Mouse (Mus musculus) megakaryocyte, embryonic 14.5 days (primary cell): ENCODE measurements around the gene Agap1. TPM values are rescaled to one million over a fixed set of nuclear protein-coding genes. Genes with fewer than 3 reads are reported as not detected.

Experiments used
- H3K27me3 ChIP-seq: replicated peaks from 2 replicates; pipeline ENCODE3; 2012; ENCODE audit warnings: inconsistent platforms
- H3K36me3 ChIP-seq: replicated peaks from 2 replicates; pipeline ENCODE3; 2012; ENCODE audit warnings: low read length, inconsistent platforms, mixed read lengths
- H3K4me1 ChIP-seq: 2 replicates; pipeline ENCODE4 v1.6.1; 2012; ENCODE audit warnings: inconsistent platforms
- H3K4me3 ChIP-seq: replicated peaks from 2 replicates; pipeline ENCODE3; 2012; ENCODE audit warnings: moderate library complexity, mild to moderate bottlenecking, inconsistent platforms
- H3K9me3 ChIP-seq: 2 replicates; pipeline ENCODE4 v1.6.1; 2012; ENCODE audit warnings: inconsistent platforms
- FLI1 ChIP-seq: IDR thresholded peaks from 2 replicates; pipeline ENCODE4 v1.6.1; 2012; ENCODE audit warnings: low read length, inconsistent platforms, mixed read lengths
- GATA1 ChIP-seq: IDR thresholded peaks from 3 replicates; pipeline ENCODE4 v1.6.1; 2012; ENCODE audit warnings: mixed read lengths, low read length, inconsistent platforms, borderline replicate concordance
- polyA plus RNA-seq: library from polyadenylated mRNA; stranded (reverse); fragments of >175 nt; gene quantifications from 2 replicates; pipeline ENCODE4 v1.2.3, GENCODE M21; 2012; ENCODE audit warnings: low replicate concordance; ENCODE audit not compliant: insufficient read depth

Agap1 gene
- polyA plus RNA-seq, 1 experiment: 3.4 TPM

DNA sequence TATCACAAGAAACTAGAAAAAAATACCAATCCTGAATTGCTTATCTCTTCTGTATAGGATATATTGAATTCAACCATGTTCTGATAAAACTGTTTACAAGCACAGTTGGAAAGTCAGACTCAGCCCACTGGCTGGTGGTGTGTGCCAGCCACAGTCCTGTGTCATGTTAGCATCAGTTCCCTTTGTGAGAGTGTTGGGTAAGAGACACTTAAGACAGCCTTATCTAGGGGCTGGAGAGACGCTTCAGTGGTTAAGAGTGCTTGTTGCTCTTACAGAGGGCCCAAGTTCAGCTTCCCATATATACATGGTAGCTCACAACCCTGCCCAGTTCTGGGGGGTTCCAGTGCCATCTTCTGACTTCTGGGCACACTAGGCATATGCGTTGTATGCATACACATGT lies 261.6 kb downstream of the Agap1 start:
- TF ChIP-seq GATA1 (no peak), FLI1 (no peak)
- Histone ChIP-seq H3K36me3 (no peaks in the 10 kb centered on the region), H3K4me1 (no peaks in the 10 kb centered on the region), H3K9me3 (no peaks in the 10 kb centered on the region), H3K4me3 (no peak overlapping the region), H3K27me3 (no peaks in the 10 kb centered on the region)

DNA sequence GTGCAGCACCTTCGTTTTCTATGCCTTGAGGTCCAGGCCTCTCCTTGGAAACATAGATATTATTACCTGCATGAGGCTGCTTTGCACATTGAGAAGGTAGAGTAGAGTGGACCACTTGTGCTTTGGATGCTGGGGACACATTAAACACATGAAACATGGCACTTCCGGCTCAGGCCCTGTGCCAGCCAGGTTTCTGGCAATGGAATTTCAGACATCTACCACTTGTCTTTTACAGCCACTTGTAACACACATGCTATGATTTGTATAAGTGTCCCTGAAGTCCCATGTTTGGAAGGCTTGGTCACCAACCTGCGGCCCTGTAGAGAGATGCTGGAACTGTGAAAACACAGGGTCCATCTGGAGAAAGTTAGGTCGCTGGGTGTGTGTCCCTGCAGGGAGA lies 262.5 kb downstream of the Agap1 start:
- Histone ChIP-seq H3K4me3 (no peak overlapping the region), H3K4me1 (no peaks in the 10 kb centered on the region), H3K9me3 (no peaks in the 10 kb centered on the region), H3K27me3 (no peaks in the 10 kb centered on the region), H3K36me3 (no peaks in the 10 kb centered on the region)
- TF ChIP-seq GATA1 (no peak), FLI1 (no peak)

DNA sequence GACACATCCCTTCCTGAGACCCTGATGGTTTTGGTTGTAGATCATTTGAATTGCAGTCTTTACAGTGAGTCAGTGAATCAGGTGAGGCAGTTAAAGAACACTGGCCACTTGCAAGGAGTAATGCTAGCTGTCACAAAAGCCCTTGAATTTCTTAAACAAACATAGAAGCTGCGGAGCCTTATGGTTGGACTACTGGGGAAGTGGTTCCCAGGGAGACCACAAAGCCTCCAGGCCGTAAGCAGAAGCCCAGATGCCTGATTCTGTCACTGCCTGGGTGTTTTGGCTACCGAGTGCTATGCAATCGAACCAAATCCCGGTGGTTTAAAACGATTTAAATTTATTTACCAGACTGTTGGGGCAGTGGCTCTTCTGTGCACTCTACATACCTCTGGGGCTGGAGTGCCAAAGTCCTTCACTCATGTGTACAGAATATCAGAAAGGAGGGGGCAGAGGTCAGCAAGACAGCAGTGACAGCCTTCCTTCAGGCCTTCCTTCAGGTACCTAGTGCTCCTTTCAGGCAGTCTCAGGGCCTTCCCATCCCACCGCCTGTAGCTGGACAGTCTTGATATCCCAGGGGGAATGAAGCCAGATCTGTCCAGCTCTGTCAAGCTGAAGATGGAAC lies 264.3 kb downstream of the Agap1 start:
- H3K9me3 ChIP-seq: no peaks in the 10 kb centered on the region
- H3K4me1 ChIP-seq: peaks cover 4% of the 10 kb centered on the region; the same call in 1 of the 2 replicates
- H3K27me3 ChIP-seq: peaks cover 1% of the 10 kb centered on the region
- H3K4me3 ChIP-seq: no peak overlapping the region
- no peak for TF ChIP-seq GATA1
- no peak for TF ChIP-seq FLI1
- H3K36me3 ChIP-seq: no peaks in the 10 kb centered on the region

DNA sequence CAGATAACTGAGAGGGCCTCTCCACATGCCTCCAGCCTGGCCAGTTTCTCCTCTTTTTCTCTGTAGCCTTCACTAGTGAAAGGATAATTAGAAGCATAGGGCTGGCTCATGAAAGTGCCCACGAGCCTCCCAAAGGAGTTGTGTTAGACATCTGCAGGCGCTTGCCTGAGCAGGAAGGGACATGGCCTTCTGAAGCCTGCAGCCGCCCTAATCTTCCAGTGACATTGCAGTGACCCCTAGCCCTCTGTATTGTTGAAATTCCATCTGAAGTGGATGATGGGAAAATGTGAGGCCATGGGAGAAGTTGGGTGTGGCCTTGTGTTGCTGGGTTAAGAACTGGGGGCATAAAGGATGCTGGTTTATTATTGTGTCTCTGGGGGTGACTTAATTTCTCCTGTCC lies 269.5 kb downstream of the Agap1 start:
- Histone ChIP-seq H3K4me1 (peaks cover 4% of the 10 kb centered on the region; the same call in 1 of the 2 replicates), H3K9me3 (no peaks in the 10 kb centered on the region), H3K4me3 (no peak overlapping the region), H3K36me3 (no peaks in the 10 kb centered on the region), H3K27me3 (peaks cover 1% of the 10 kb centered on the region)
- no peak for TF ChIP-seq GATA1
- no peak for TF ChIP-seq FLI1

DNA sequence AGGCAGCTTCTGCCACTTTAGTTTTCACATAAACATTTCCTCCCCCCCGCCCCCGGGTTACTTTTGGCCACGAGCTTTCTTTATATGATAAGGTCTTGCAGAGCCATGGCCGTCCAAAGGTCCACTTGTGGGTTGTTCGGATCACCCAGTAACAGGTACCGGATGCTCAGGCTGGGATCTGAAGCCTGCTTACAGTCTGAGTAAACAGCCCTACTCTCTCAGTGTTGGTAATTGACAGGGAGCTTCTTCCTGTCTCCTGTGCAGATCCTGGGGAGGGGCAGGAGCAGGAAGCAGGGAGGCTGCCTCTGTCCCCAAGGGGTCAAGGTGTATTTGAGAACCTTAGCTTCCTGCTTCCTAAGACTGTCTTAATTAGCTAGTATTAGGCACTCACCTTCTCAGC lies 269.9 kb downstream of the Agap1 start:
- H3K9me3 ChIP-seq: no peaks in the 10 kb centered on the region
- peaks cover 4% of the 10 kb centered on the region; the same call in 1 of the 2 replicates for H3K4me1 ChIP-seq
- peaks cover 1% of the 10 kb centered on the region for H3K27me3 ChIP-seq
- TF ChIP-seq GATA1 (no peak), FLI1 (no peak)
- no peak overlapping the region for H3K4me3 ChIP-seq
- H3K36me3 ChIP-seq: no peaks in the 10 kb centered on the region

DNA sequence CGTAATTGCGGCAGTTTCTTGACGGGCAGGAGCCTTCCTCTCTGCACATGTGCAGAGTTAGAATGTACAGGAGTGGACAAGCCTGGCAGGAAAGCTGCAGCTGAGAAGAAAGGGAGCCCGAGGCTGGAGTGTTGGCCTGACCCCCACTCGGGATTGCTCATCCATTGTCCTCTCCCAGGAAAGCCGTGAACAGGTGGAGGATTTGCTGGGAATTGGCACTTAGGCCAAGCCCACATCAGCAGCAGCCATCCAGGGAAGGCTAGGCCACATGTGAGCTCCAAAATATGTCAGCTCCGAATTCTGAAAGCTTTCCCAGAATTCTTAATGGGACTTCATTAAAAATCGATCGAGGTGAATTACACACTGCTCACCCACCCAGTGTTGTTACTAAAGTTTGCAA lies 270.4 kb downstream of the Agap1 start:
- TF ChIP-seq FLI1: no peak
- no peak for TF ChIP-seq GATA1
- Histone ChIP-seq H3K4me3 (no peak overlapping the region), H3K4me1 (peaks cover 4% of the 10 kb centered on the region; the same call in 1 of the 2 replicates), H3K27me3 (peaks cover 1% of the 10 kb centered on the region), H3K36me3 (no peaks in the 10 kb centered on the region), H3K9me3 (no peaks in the 10 kb centered on the region)

DNA sequence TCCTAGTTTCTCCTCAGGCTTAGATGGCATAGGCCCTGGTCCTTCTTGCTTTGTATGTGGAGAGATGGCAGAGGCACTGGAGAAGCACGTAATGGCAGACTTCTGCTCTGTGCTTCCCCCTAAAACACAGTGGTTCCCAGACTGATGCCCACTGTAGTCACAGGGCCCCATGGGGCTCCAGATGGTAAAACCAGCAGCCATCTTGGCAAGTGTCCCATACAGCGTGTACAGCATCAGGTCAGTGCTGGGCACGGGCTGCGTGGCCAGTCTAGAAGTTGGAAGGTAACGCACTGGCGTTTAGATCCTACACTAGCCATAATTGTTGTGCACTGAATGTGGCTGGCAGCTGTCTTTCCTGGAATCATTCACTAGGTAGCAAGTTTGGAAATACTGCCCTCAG lies 273.9 kb downstream of the Agap1 start:
- Histone ChIP-seq H3K27me3 (peaks cover 2% of the 10 kb centered on the region), H3K36me3 (no peaks in the 10 kb centered on the region), H3K9me3 (no peaks in the 10 kb centered on the region), H3K4me1 (peaks cover 8% of the 10 kb centered on the region; the same call in 1 of the 2 replicates), H3K4me3 (no peak overlapping the region)
- no peak for TF ChIP-seq GATA1
- TF ChIP-seq FLI1: no peak

- TF ChIP-seq FLI1: no peak
- no peak for TF ChIP-seq GATA1
- Histone ChIP-seq H3K4me3 (no peak overlapping the region), H3K27me3 (peaks cover 2% of the 10 kb centered on the region), H3K9me3 (no peaks in the 10 kb centered on the region), H3K4me1 (peaks cover 6% of the 10 kb centered on the region; the same call in 1 of the 2 replicates), H3K36me3 (no peaks in the 10 kb centered on the region)
Measured at GRCm38 (mm10) chr1:89730589-89731195, 276.1 kb downstream of the Agap1 start.

- TF ChIP-seq GATA1 (no peak), FLI1 (no peak)
- H3K36me3 ChIP-seq: no peaks in the 10 kb centered on the region
- peaks cover 6% of the 10 kb centered on the region; the same call in 1 of the 2 replicates for H3K4me1 ChIP-seq
- H3K9me3 ChIP-seq: no peaks in the 10 kb centered on the region
- peaks cover 2% of the 10 kb centered on the region for H3K27me3 ChIP-seq
- H3K4me3 ChIP-seq: no peak overlapping the region
Measured at GRCm38 (mm10) chr1:89734368-89734767, 279.8 kb downstream of the Agap1 start.

GRCm38 (mm10) chr1:89735146-89735545 lies 280.5 kb downstream of the Agap1 start:
- no peak overlapping the region for H3K4me3 ChIP-seq
- H3K36me3 ChIP-seq: no peaks in the 10 kb centered on the region
- TF ChIP-seq GATA1: no peak
- TF ChIP-seq FLI1: no peak
- H3K9me3 ChIP-seq: no peaks in the 10 kb centered on the region
- peaks cover 6% of the 10 kb centered on the region; the same call in 1 of the 2 replicates for H3K4me1 ChIP-seq
- H3K27me3 ChIP-seq: peaks cover 2% of the 10 kb centered on the region
